Mouse (Mus musculus): ENCODE measurements around the gene Clasp1.

DNA sequence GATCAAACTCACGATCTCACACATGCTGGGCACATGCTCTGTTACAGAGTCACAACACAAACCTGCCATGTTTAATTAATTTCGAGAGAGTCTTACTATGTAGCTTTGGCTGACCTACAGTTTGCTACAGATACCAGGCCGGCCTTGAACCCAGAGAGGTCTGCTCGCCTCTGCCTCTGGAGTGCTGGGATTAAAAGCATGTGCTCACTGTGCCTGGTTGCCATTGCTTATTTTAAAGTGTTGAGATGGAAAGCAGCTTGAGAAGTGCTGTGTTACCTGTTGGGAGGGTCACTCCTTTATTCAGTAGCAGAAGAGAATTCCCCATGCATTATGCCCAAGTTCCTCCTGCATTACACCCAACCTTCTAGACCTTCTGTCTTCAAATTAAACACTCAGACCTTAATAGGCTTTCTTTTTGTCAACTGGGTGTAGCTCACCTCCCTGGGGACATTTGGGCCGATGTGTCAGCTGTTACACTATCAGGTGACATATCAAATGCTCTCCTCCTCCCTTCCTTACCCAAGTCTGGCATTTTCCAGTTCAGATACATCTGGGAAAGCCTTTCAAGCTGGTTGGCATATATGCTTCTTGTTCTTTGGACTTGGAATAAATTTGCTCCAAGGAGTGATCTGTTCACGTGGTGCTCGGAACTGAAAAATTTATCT, 18.9 kb downstream of the Clasp1 start:
- TF ChIP-seq CTCF (IDR thresholded peaks at IDR 0.05; ENCODE audit: extremely low read depth, insufficient read depth, insufficient read length, insufficient replicate concordance) (no peak), POLR2A (IDR thresholded peaks at IDR 0.05; ENCODE audit: low read depth, low read length) (no peak)

All from spleen, adult 2 months (tissue).